Mouse (Mus musculus) neural tube, embryonic 13.5 days (tissue): ENCODE data around the gene Gm49369. TPM values are rescaled to one million over a fixed set of nuclear protein-coding genes. Genes with fewer than 3 reads are reported as not detected.
"Not testable (repeated sequence)": the region's sequence is repeated elsewhere in the genome, so short reads cannot be mapped to it uniquely, and the experiment has no call there.

Experiments used
- ATAC-seq: fragments of 200-750 bp; cut with Nextera tagmentation; 2 replicates; pipeline ENCODE4 v1.8.0; 2017; ENCODE audit warnings: low read depth, mild to moderate bottlenecking, moderate TSS enrichment, moderate library complexity
- H3K27ac ChIP-seq: fragments of 300-500 bp; sonication (generic); replicated peaks from 2 replicates; pipeline ENCODE4 v1.5.1; 2015; ENCODE audit warnings: moderate library complexity, mild to moderate bottlenecking, inconsistent platforms
- H3K27me3 ChIP-seq: fragments of 300-500 bp; sonication (generic); 2 replicates; pipeline ENCODE4 v1.6.1; 2015; ENCODE audit warnings: mild to moderate bottlenecking, inconsistent platforms
- H3K36me3 ChIP-seq: fragments of 300-500 bp; sonication (generic); 2 replicates; pipeline ENCODE4 v1.6.1; 2015; ENCODE audit warnings: mild to moderate bottlenecking, inconsistent platforms
- H3K4me1 ChIP-seq: fragments of 300-500 bp; sonication (generic); replicated peaks from 2 replicates; pipeline ENCODE4 v1.6.1; 2015; ENCODE audit warnings: inconsistent platforms
- H3K4me2 ChIP-seq: fragments of 300-500 bp; sonication (generic); 2 replicates; pipeline ENCODE4 v1.6.1; 2015; ENCODE audit warnings: inconsistent platforms, mild to moderate bottlenecking, moderate library complexity
- H3K4me3 ChIP-seq: fragments of 300-500 bp; sonication (generic); 2 replicates; pipeline ENCODE4 v1.5.1; 2015; ENCODE audit warnings: mild to moderate bottlenecking, inconsistent platforms
- H3K9ac ChIP-seq: fragments of 300-500 bp; sonication (generic); 2 replicates; pipeline ENCODE4 v1.6.1; 2015; ENCODE audit warnings: moderate library complexity, mild to moderate bottlenecking, inconsistent platforms
- H3K9me3 ChIP-seq: fragments of 300-500 bp; sonication (generic); 2 replicates; pipeline ENCODE4 v1.6.1; 2016; ENCODE audit warnings: inconsistent platforms
- WGBS: fragments of 180-500 bp; shearing (Covaris S2); methylation state at CpG from one replicate; pipeline ENCODE4 v1.1.7; 2015; 5-methylcytosine and 5-hydroxymethylcytosine counted together
- polyA plus RNA-seq: library from polyadenylated mRNA; unstranded; fragments of >200 nt; fragmentation: Nextera tagmentation; extraction: Ambion mirVana; gene quantifications from 2 replicates; pipeline ENCODE4 v1.2.1, GENCODE M21; 2015

The Gm49369 gene
- polyA plus RNA-seq, 1 experiment from 2014 or later, result 1.9 TPM

GRCm38 (mm10) chr7:142409603-142410002 is 27.1 kb upstream of the Gm49369 start:
- no peak for ATAC-seq
- H3K4me3 ChIP-seq, result no peak overlapping the region
- no peaks in the 10 kb centered on the region for H3K27me3 ChIP-seq
- H3K27ac ChIP-seq, result no peak overlapping the region
- no peak overlapping the region for H3K9ac ChIP-seq
- H3K4me1 ChIP-seq, result no peaks in the 10 kb centered on the region
- no peaks in the 10 kb centered on the region for H3K9me3 ChIP-seq
- 89% methylated on average over 3 of the region's 3 CpGs for WGBS
- H3K36me3 ChIP-seq, result no peaks in the 10 kb centered on the region
- H3K4me2 ChIP-seq, result no peak overlapping the region

GRCm38 (mm10) chr7:142408686-142409085 is 26.2 kb upstream of the Gm49369 start:
- Histone ChIP-seq H3K4me3 (no peak overlapping the region), H3K36me3 (no peaks in the 10 kb centered on the region), H3K27ac (no peak overlapping the region), H3K4me2 (no peak overlapping the region), H3K27me3 (no peaks in the 10 kb centered on the region), H3K9me3 (no peaks in the 10 kb centered on the region), H3K9ac (no peak overlapping the region), H3K4me1 (no peaks in the 10 kb centered on the region)
- ATAC-seq, result no peak
- WGBS, result 94% methylated on average over 8 of the region's 8 CpGs

- 70% methylated on average over 4 of the region's 4 CpGs for WGBS
- H3K4me3 ChIP-seq, result no peak overlapping the region
These were observed 25.5 kb upstream of the Gm49369 start for GRCm38 (mm10) chr7:142407935-142408334.

GRCm38 (mm10) chr7:142405134-142405533 is 22.7 kb upstream of the Gm49369 start:
- not testable (repeated sequence) for H3K27me3 ChIP-seq, ATAC-seq, H3K27ac ChIP-seq, H3K9ac ChIP-seq, H3K4me2 ChIP-seq, H3K4me3 ChIP-seq, H3K9me3 ChIP-seq, H3K36me3 ChIP-seq, H3K4me1 ChIP-seq
- WGBS, result 87% methylated on average over 5 of the region's 5 CpGs

More at GRCm38 (mm10) chr7:142407935-142408334, 25.5 kb upstream of the Gm49369 start:
- H3K9me3 ChIP-seq, result no peaks in the 10 kb centered on the region
- H3K27me3 ChIP-seq, result no peaks in the 10 kb centered on the region
- no peak overlapping the region for H3K4me2 ChIP-seq
- H3K27ac ChIP-seq, result no peak overlapping the region
- H3K9ac ChIP-seq, result no peak overlapping the region
- no peaks in the 10 kb centered on the region for H3K36me3 ChIP-seq
- no peaks in the 10 kb centered on the region for H3K4me1 ChIP-seq
- no peak for ATAC-seq

GRCm38 (mm10) chr7:142403591-142403990 is 21.1 kb upstream of the Gm49369 start:
- Histone ChIP-seq H3K36me3 (no peaks in the 10 kb centered on the region), H3K4me2 (no peak overlapping the region), H3K9ac (no peak overlapping the region), H3K4me1 (no peaks in the 10 kb centered on the region), H3K9me3 (no peaks in the 10 kb centered on the region), H3K4me3 (no peak overlapping the region), H3K27ac (no peak overlapping the region), H3K27me3 (no peaks in the 10 kb centered on the region)
- no peak for ATAC-seq
- 87% methylated on average over 4 of the region's 4 CpGs for WGBS

- Histone ChIP-seq H3K36me3 (no peaks in the 10 kb centered on the region), H3K27ac (no peak overlapping the region), H3K27me3 (no peaks in the 10 kb centered on the region), H3K4me3 (no peak overlapping the region), H3K9ac (no peak overlapping the region), H3K9me3 (no peaks in the 10 kb centered on the region), H3K4me1 (no peaks in the 10 kb centered on the region), H3K4me2 (no peak overlapping the region)
- no peak for ATAC-seq
- 62% methylated on average over 7 of the region's 7 CpGs for WGBS
These were observed 18.3 kb upstream of the Gm49369 start for GRCm38 (mm10) chr7:142400750-142401142.

GRCm38 (mm10) chr7:142400112-142400749 is 17.8 kb upstream of the Gm49369 start:
- Histone ChIP-seq H3K4me3 (no peak overlapping the region), H3K4me2 (no peak overlapping the region), H3K9me3 (no peaks in the 10 kb centered on the region), H3K4me1 (no peaks in the 10 kb centered on the region), H3K27ac (no peak overlapping the region), H3K9ac (no peak overlapping the region), H3K27me3 (no peaks in the 10 kb centered on the region), H3K36me3 (no peaks in the 10 kb centered on the region)
- WGBS, result 82% methylated on average over 7 of the region's 7 CpGs
- ATAC-seq, result no peak

- ATAC-seq, result no peak
- no peaks in the 10 kb centered on the region for H3K9me3 ChIP-seq
- no peak overlapping the region for H3K9ac ChIP-seq
- WGBS, result 88% methylated on average over 1 of the region's 1 CpGs
- no peaks in the 10 kb centered on the region for H3K36me3 ChIP-seq
- H3K27me3 ChIP-seq, result no peaks in the 10 kb centered on the region
- H3K4me1 ChIP-seq, result no peaks in the 10 kb centered on the region
- H3K4me2 ChIP-seq, result no peak overlapping the region
- H3K4me3 ChIP-seq, result no peak overlapping the region
- no peak overlapping the region for H3K27ac ChIP-seq
These were observed 16.8 kb upstream of the Gm49369 start for GRCm38 (mm10) chr7:142399250-142399649.

- WGBS, result 57% methylated on average over 2 of the region's 2 CpGs
- Histone ChIP-seq H3K9ac (no peak overlapping the region), H3K27ac (no peak overlapping the region), H3K36me3 (no peaks in the 10 kb centered on the region), H3K27me3 (no peaks in the 10 kb centered on the region), H3K4me2 (no peak overlapping the region), H3K4me3 (no peak overlapping the region), H3K9me3 (no peaks in the 10 kb centered on the region), H3K4me1 (no peaks in the 10 kb centered on the region)
- ATAC-seq, result no peak
These were observed 15.6 kb upstream of the Gm49369 start for GRCm38 (mm10) chr7:142398052-142398451.

- no peak for ATAC-seq
- Histone ChIP-seq H3K9me3 (no peaks in the 10 kb centered on the region), H3K4me2 (no peak overlapping the region), H3K4me3 (no peak overlapping the region), H3K36me3 (no peaks in the 10 kb centered on the region), H3K27ac (no peak overlapping the region), H3K9ac (no peak overlapping the region), H3K27me3 (no peaks in the 10 kb centered on the region), H3K4me1 (no peaks in the 10 kb centered on the region)
- WGBS, result 96% methylated on average over 1 of the region's 1 CpGs
These were observed 14.1 kb upstream of the Gm49369 start for GRCm38 (mm10) chr7:142396611-142397010.

GRCm38 (mm10) chr7:142395472-142395871 is 13.0 kb upstream of the Gm49369 start:
- Histone ChIP-seq H3K36me3 (no peaks in the 10 kb centered on the region), H3K9me3 (no peaks in the 10 kb centered on the region), H3K27ac (no peak overlapping the region), H3K4me3 (no peak overlapping the region), H3K4me2 (no peak overlapping the region), H3K4me1 (no peaks in the 10 kb centered on the region), H3K27me3 (no peaks in the 10 kb centered on the region), H3K9ac (no peak overlapping the region)
- ATAC-seq, result no peak
- 91% methylated on average over 4 of the region's 4 CpGs for WGBS

- Histone ChIP-seq H3K4me3 (no peak overlapping the region), H3K27ac (no peak overlapping the region), H3K36me3 (no peaks in the 10 kb centered on the region), H3K4me2 (no peak overlapping the region), H3K4me1 (no peaks in the 10 kb centered on the region), H3K27me3 (no peaks in the 10 kb centered on the region), H3K9me3 (no peaks in the 10 kb centered on the region), H3K9ac (no peak overlapping the region)
- 73% methylated on average over 6 of the region's 6 CpGs for WGBS
- no peak for ATAC-seq
These were observed 12.1 kb upstream of the Gm49369 start for GRCm38 (mm10) chr7:142394261-142395190.
